In the genomic region with DNA sequence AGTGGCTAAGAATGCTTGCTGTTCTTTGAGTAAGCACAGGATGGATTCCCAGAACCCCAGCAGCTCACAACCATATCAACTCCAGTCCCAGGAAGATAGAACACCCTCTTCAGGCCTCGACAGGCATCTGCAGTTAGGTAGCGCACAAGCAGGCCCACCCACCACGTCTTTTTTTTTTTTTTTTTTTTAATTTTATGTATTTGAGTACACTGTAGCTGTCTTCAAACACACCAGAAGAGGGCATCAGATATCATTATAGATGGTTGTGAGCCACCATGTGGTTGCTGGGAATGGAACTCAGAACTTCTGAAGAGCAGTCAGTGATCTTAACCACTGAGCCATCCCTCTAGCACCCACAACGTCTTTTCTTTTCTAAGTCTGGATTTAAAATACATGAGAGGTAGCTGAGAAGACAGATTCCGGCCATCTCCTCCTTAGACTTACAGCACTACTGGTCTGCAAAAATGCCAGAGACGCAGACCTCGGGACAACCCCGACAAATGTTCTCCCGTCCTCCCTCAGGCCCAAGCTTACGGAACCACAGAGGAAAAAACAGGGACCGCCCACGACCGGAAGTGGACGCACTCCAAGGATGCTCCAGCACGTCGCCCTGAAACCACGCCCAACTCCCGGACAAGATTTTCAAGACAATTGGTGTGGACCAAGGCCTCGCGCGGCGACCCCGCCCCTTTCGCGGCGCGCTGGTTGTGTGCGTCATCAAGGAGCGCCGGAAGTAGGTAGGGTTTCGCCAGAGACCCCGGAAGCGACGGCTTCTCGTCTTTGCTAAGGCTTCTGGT, we compare ENCODE assay signal across 8 mouse cellular contexts. TPM values are rescaled to one million over a fixed set of nuclear protein-coding genes. Genes with fewer than 3 reads are reported as not detected.
DNase-seq lines count a peak whose midpoint lies in the region; ATAC-seq and TF ChIP-seq lines count a peak whose summit lies in the region.

A gene (plus strand): TSS at position 714 of the 797 bp plus-strand sequence.

- peak within 1 kb of the TSS; percentile 84 for H3K27ac ChIP-seq in hindbrain, embryonic 13.5 days

- POLR2A ChIA-PET in Patski (lab: Charles Lee): interaction anchor here (0.7 to 1.0 kb wide), 3 partner anchors 13 to 504 kb away, joined by 3 to 4 read pairs (median 3); no protein-coding TSS in a partner anchor

- H3K4me2 ChIP-seq in hindbrain, embryonic 13.5 days: peak within 1 kb of the TSS; percentile 85

- H3K9me3 ChIP-seq in hindbrain, embryonic 13.5 days: no peaks in the 10 kb centered on the region

- WGBS in hindbrain, embryonic 13.5 days: 2% methylated on average over 35 of the region's 35 CpGs

- DNase-seq in Patski (ENCODE audit: low read depth, low spot score): peak; percentile 88
- peak; percentile 100 for DNase-seq in cerebellum, postnatal 14 days
- DNase-seq in frontal cortex, postnatal 14 days (ENCODE audit: low spot score in 2 of 2): peak; percentile 98 to 100
- peak; percentile 99 for DNase-seq in layer of hippocampus, postnatal 25 days (ENCODE audit: extremely low spot score in 1 of 2, low spot score in 1 of 2)
- DNase-seq in lung, postnatal 25 days (ENCODE audit: low spot score): peak; percentile 99
- peak; percentile 98 for DNase-seq in retina, embryonic 14.5 days (ENCODE audit: low spot score)
- peak; percentile 99 for DNase-seq in thymus, postnatal 4 days

- CTCF ChIA-PET in Patski (lab: Charles Lee): interaction anchor here (2.1 kb wide), 1 partner anchor 10 kb away, joined by 5 read pairs; no protein-coding TSS in a partner anchor

- no peak for TF ChIP-seq CTCF in Patski (IDR thresholded peaks at IDR 0.05)

- no peaks in the 10 kb centered on the region for H3K27me3 ChIP-seq in Patski
- H3K27me3 ChIP-seq in hindbrain, embryonic 13.5 days: peaks cover 2% of the 10 kb centered on the region; the same call in 1 of the 2 replicates

- peak within 1 kb of the TSS; percentile 70 for H3K4me3 ChIP-seq in hindbrain, embryonic 13.5 days

- peaks cover 28% of the 10 kb centered on the region for H3K4me1 ChIP-seq in hindbrain, embryonic 13.5 days (replicated peaks)

- peak; percentile 99 for ATAC-seq in Patski
- ATAC-seq in hindbrain, embryonic 13.5 days (ENCODE audit: low FRiP score): peak; percentile 97

- H3K9ac ChIP-seq in hindbrain, embryonic 13.5 days: peak within 1 kb of the TSS; percentile 79

- peaks cover 9% of the 10 kb centered on the region for H3K36me3 ChIP-seq in hindbrain, embryonic 13.5 days

- in situ Hi-C loops in Patski (cut with MboI; ENCODE audit: low pct_unique_long_range_greater_than_20kb): loop anchor here (5.0 kb wide), 1 partner anchor 63 kb away; no protein-coding TSS in a partner anchor

RNA-seq across cellular contexts. Expression of the gene that starts here (rescaled TPM):
- 76.4 TPM for polyA plus RNA-seq in Patski (2021)
- polyA plus RNA-seq in hindbrain, embryonic 13.5 days (2015; fragmentation: Nextera tagmentation; extraction: Ambion mirVana): 99.8 and 102 TPM in 2 replicates
- total RNA-seq in layer of hippocampus, postnatal 25 days (2021): 10 to 100 TPM; 68.3 to 72.9 TPM

Comparison
In these comparisons a context has a peak if more than half of its experiments do, and no peak if none do; other contexts are left out.
1. Peak in every context shown above with its lines: DNase-seq, ATAC-seq, H3K4me3 ChIP-seq and H3K27ac ChIP-seq.